Mouse (Mus musculus) MEL (cell line): ENCODE measurements around the gene 4930442H23Rik. TPM values are rescaled to one million over a fixed set of nuclear protein-coding genes. Genes with fewer than 3 reads are reported as not detected.

ENCODE experiments used
- DNase-seq: peaks from one replicate; pipeline ENCODE4 v3.0.0; 2011; ENCODE audit warnings: low read depth, low spot score
- H3K27ac ChIP-seq: 2 replicates; pipeline ENCODE4 v1.5.1; 2012; ENCODE audit warnings: low read depth, mild to moderate bottlenecking, control low read depth, low read length, moderate library complexity; ENCODE audit not compliant: control insufficient read depth
- H3K27me3 ChIP-seq, 2 experiments: fragments of 150-350 bp in 1 of 2; sonication (generic) in 1 of 2; 2 replicates each; pipeline ENCODE4 v1.6.1; 2012; ENCODE audit warnings: low read length in 2 of 2, mild to moderate bottlenecking in 2 of 2, improper control_type of control experiment in 1 of 2, moderate library complexity in 1 of 2; ENCODE audit not compliant: insufficient read depth in 2 of 2, control insufficient read depth in 1 of 2
- H3K36me3 ChIP-seq, 2 experiments: 2 replicates each; pipeline ENCODE4 v1.6.1; 2012 to 2014; ENCODE audit warnings: low read length in 2 of 2, improper control_type of control experiment in 1 of 2, inconsistent platforms in 1 of 2, mild to moderate bottlenecking in 1 of 2; ENCODE audit not compliant: insufficient read depth in 2 of 2, control insufficient read depth in 1 of 2
- H3K4me1 ChIP-seq, 2 experiments: fragments of 150-350 bp in 1 of 2; sonication (generic) in 1 of 2; 2 replicates each; pipeline ENCODE4 v1.6.1; 2012; ENCODE audit warnings: low read length in 2 of 2, improper control_type of control experiment in 1 of 2, mild to moderate bottlenecking in 1 of 2; ENCODE audit not compliant: insufficient read depth in 2 of 2, control insufficient read depth in 1 of 2
- H3K4me3 ChIP-seq, 2 experiments: fragments of 150-350 bp in 1 of 2; sonication (generic) in 1 of 2; 2 replicates each; pipeline ENCODE4 v1.5.1; 2012; ENCODE audit warnings: low read depth in 2 of 2, low read length in 2 of 2, mild to moderate bottlenecking in 2 of 2, moderate library complexity in 2 of 2, control low read depth in 1 of 2, improper control_type of control experiment in 1 of 2; ENCODE audit not compliant: control insufficient read depth in 1 of 2, insufficient read depth in 1 of 2
- H3K79me2 ChIP-seq: 2 replicates; pipeline ENCODE4 v1.6.1; 2012; ENCODE audit warnings: mild to moderate bottlenecking, low read length, moderate library complexity; ENCODE audit not compliant: control insufficient read depth, poor library complexity, insufficient read depth
- H3K9ac ChIP-seq: 2 replicates; pipeline ENCODE4 v1.6.1; 2012; ENCODE audit warnings: low read depth, mild to moderate bottlenecking, control low read depth, low read length, moderate library complexity; ENCODE audit not compliant: control insufficient read depth, poor library complexity, severe bottlenecking
- H3K9me3 ChIP-seq: fragments of 150-350 bp; sonication (generic); replicated peaks from 2 replicates; pipeline ENCODE4 v1.6.1; 2012; ENCODE audit warnings: mild to moderate bottlenecking, low read length, improper control_type of control experiment, moderate library complexity; ENCODE audit not compliant: insufficient read depth
- CTCF ChIP-seq, 3 experiments: IDR thresholded peaks in 2 of 3; conservative IDR thresholded peaks in 1 of 3; 2 replicates each; pipeline ENCODE4 v1.5.1; 2011 to 2012; ENCODE audit warnings: low read length in 3 of 3, low read depth in 2 of 3, mild to moderate bottlenecking in 2 of 3, improper control_type of control experiment in 1 of 3, inconsistent platforms in 1 of 3, mixed read lengths in 1 of 3, moderate library complexity in 1 of 3; ENCODE audit not compliant: control insufficient read depth in 1 of 3, insufficient read depth in 1 of 3, poor library complexity in 1 of 3, severe bottlenecking in 1 of 3
- E2F4 ChIP-seq: IDR thresholded peaks from 2 replicates; pipeline ENCODE4 v1.6.1; 2011; ENCODE audit warnings: low read depth, low read length, improper control_type of control experiment, borderline replicate concordance
- EP300 ChIP-seq, 2 experiments: IDR thresholded peaks; 2 replicates each; pipeline ENCODE4 v1.6.1; 2011; ENCODE audit warnings: improper control_type of control experiment in 2 of 2, low read length in 2 of 2, low read depth in 1 of 2, mild to moderate bottlenecking in 1 of 2
- GABPA ChIP-seq: IDR thresholded peaks from 2 replicates; pipeline ENCODE4 v1.6.1; 2012; ENCODE audit warnings: low read depth, mild to moderate bottlenecking, inconsistent platforms, low read length, improper control_type of control experiment, moderate library complexity
- GATA1 ChIP-seq: IDR thresholded peaks from 2 replicates; pipeline ENCODE4 v1.6.1; 2011; ENCODE audit warnings: low read depth, low read length, improper control_type of control experiment
- HCFC1 ChIP-seq: IDR thresholded peaks from 2 replicates; pipeline ENCODE4 v1.6.1; 2012; ENCODE audit warnings: low read depth, mild to moderate bottlenecking, inconsistent platforms, low read length, improper control_type of control experiment, moderate library complexity
- JUND ChIP-seq: IDR thresholded peaks from 2 replicates; pipeline ENCODE4 v1.6.1; 2011; ENCODE audit warnings: low read depth, mild to moderate bottlenecking, improper control_type of control experiment, low read length
- KAT2A ChIP-seq: conservative IDR thresholded peaks from 2 replicates; pipeline ENCODE4 v1.6.1; 2012; ENCODE audit warnings: low read depth, low read length, improper control_type of control experiment, inconsistent platforms
- MAFK ChIP-seq: IDR thresholded peaks from 2 replicates; pipeline ENCODE4 v1.6.1; 2011; ENCODE audit warnings: low read depth, mild to moderate bottlenecking, low read length, improper control_type of control experiment, borderline replicate concordance
- MAZ ChIP-seq: IDR thresholded peaks from 2 replicates; pipeline ENCODE4 v1.6.1; 2012; ENCODE audit warnings: low read depth, mild to moderate bottlenecking, inconsistent platforms, low read length, improper control_type of control experiment
- MEF2A ChIP-seq: IDR thresholded peaks from 2 replicates; pipeline ENCODE4 v1.6.1; 2014; ENCODE audit warnings: low read depth, mild to moderate bottlenecking, inconsistent platforms, low read length, improper control_type of control experiment; ENCODE audit not compliant: poor library complexity, insufficient replicate concordance, severe bottlenecking; ENCODE audit errors: extremely low read depth
- MXI1 ChIP-seq: IDR thresholded peaks from 2 replicates; pipeline ENCODE4 v1.6.1; 2011; ENCODE audit warnings: mild to moderate bottlenecking, low read depth, low read length, improper control_type of control experiment
- MYB ChIP-seq: IDR thresholded peaks from 2 replicates; pipeline ENCODE4 v1.6.1; 2011; ENCODE audit warnings: mild to moderate bottlenecking, low read depth, low read length, improper control_type of control experiment
- MYC ChIP-seq: IDR thresholded peaks from 2 replicates; pipeline ENCODE4 v1.6.1; 2011; ENCODE audit warnings: low read depth, mild to moderate bottlenecking, low read length, improper control_type of control experiment, moderate library complexity
- NELFE ChIP-seq: IDR thresholded peaks from 2 replicates; pipeline ENCODE4 v1.6.1; 2011; ENCODE audit warnings: low read depth, low read length, improper control_type of control experiment
- NRF1 ChIP-seq: IDR thresholded peaks from 2 replicates; pipeline ENCODE4 v1.6.1; 2014; ENCODE audit warnings: low read depth, mild to moderate bottlenecking, inconsistent platforms, low read length, improper control_type of control experiment, moderate library complexity; ENCODE audit not compliant: poor library complexity, insufficient read depth, severe bottlenecking
- POLR2A ChIP-seq, 2 experiments: IDR thresholded peaks; 2 replicates each; pipeline ENCODE4 v1.6.1; 2011 to 2012; ENCODE audit warnings: low read length in 2 of 2, mild to moderate bottlenecking in 2 of 2, control low read depth in 1 of 2, improper control_type of control experiment in 1 of 2, low read depth in 1 of 2, moderate library complexity in 1 of 2; ENCODE audit not compliant: control insufficient read depth in 1 of 2, insufficient read depth in 1 of 2, poor library complexity in 1 of 2
- POLR2AphosphoS2 ChIP-seq: IDR thresholded peaks from 2 replicates; pipeline ENCODE4 v1.6.1; 2011; ENCODE audit warnings: low read length, improper control_type of control experiment
- RAD21 ChIP-seq: IDR thresholded peaks from 2 replicates; pipeline ENCODE4 v1.6.1; 2011; ENCODE audit warnings: mild to moderate bottlenecking, low read depth, low read length, improper control_type of control experiment
- RCOR1 ChIP-seq: IDR thresholded peaks from 2 replicates; pipeline ENCODE4 v1.6.1; 2012; ENCODE audit warnings: low read depth, mild to moderate bottlenecking, inconsistent platforms, low read length, improper control_type of control experiment
- SMC3 ChIP-seq: IDR thresholded peaks from 2 replicates; pipeline ENCODE4 v1.6.1; 2011; ENCODE audit warnings: low read depth, low read length, improper control_type of control experiment
- TAL1 ChIP-seq: IDR thresholded peaks from 2 replicates; pipeline ENCODE4 v1.6.1; 2012; ENCODE audit warnings: mild to moderate bottlenecking, inconsistent platforms, low read length, moderate library complexity, mixed read lengths
- TBP ChIP-seq: IDR thresholded peaks from 2 replicates; pipeline ENCODE4 v1.8.0; 2011; ENCODE audit warnings: low read depth, low read length, improper control_type of control experiment
- TCF12 ChIP-seq: IDR thresholded peaks from 2 replicates; pipeline ENCODE4 v1.6.1; 2014; ENCODE audit warnings: low read depth, mild to moderate bottlenecking, inconsistent platforms, low read length, improper control_type of control experiment, moderate library complexity
- UBTF ChIP-seq: IDR thresholded peaks from 2 replicates; pipeline ENCODE4 v1.6.1; 2012; ENCODE audit warnings: low read depth, mild to moderate bottlenecking, inconsistent platforms, low read length, improper control_type of control experiment, moderate library complexity, borderline replicate concordance; ENCODE audit not compliant: insufficient read depth
- USF1 ChIP-seq: IDR thresholded peaks from 2 replicates; pipeline ENCODE4 v1.6.1; 2014; ENCODE audit warnings: low read depth, mild to moderate bottlenecking, inconsistent platforms, low read length, improper control_type of control experiment, moderate library complexity
- ZC3H11A ChIP-seq: IDR thresholded peaks from 2 replicates; pipeline ENCODE4 v1.6.1; 2012; ENCODE audit warnings: low read depth, mild to moderate bottlenecking, inconsistent platforms, low read length, improper control_type of control experiment
- ZKSCAN1 ChIP-seq: IDR thresholded peaks from 2 replicates; pipeline ENCODE4 v1.6.1; 2012; ENCODE audit warnings: low read depth, mild to moderate bottlenecking, inconsistent platforms, low read length, improper control_type of control experiment, moderate library complexity
- ZMIZ1 ChIP-seq: IDR thresholded peaks from 2 replicates; pipeline ENCODE4 v1.6.1; 2012; ENCODE audit warnings: low read depth, mild to moderate bottlenecking, inconsistent platforms, low read length, improper control_type of control experiment, moderate library complexity
- ZNF384 ChIP-seq: IDR thresholded peaks from 2 replicates; pipeline ENCODE4 v1.6.1; 2012; ENCODE audit warnings: low read depth, mild to moderate bottlenecking, inconsistent platforms, low read length, improper control_type of control experiment
- polyA plus RNA-seq, 2 experiments: library from polyadenylated mRNA; stranded (reverse) in 1 of 2; unstranded in 1 of 2; fragments of >175 nt in 1 of 2; fragments of >200 nt in 1 of 2; gene quantifications; 2 replicates each; pipeline versions ENCODE4 v1.2.1 to v1.2.4; 2012; ENCODE audit warnings: low replicate concordance in 2 of 2, low read depth in 1 of 2; ENCODE audit not compliant: insufficient read length in 2 of 2, insufficient read depth in 1 of 2, missing spikeins in 1 of 2
- total RNA-seq: library from RNA; depleted of rRNA; stranded (reverse); fragments of 300-350 nt; gene quantifications from 2 replicates; pipeline ENCODE4 v1.2.3, GENCODE M21; 2012

4930442H23Rik gene
- total and polyA plus RNA-seq, 3 experiments = 0.31 to 0.42 TPM; not detected in 1

- TF ChIP-seq ZMIZ1 = no peak
- peak; percentile 84 for TF ChIP-seq MXI1
- TF ChIP-seq MYB = no peak
- no peak for TF ChIP-seq E2F4
- TF ChIP-seq GABPA = no peak
- no peak for TF ChIP-seq KAT2A
- peak; percentile 67; the same call in 1 of the 2 replicates for TF ChIP-seq MYC
- no peak for TF ChIP-seq MEF2A
- no peak for TF ChIP-seq TCF12
- TF ChIP-seq ZKSCAN1 = no peak
- no peak for TF ChIP-seq MAFK
- TF ChIP-seq, all 39 proteins: peak for 8
Observed at GRCm38 (mm10) chr10:81138131-81138782, 45.4 kb downstream of the 4930442H23Rik start (continued).

DNA sequence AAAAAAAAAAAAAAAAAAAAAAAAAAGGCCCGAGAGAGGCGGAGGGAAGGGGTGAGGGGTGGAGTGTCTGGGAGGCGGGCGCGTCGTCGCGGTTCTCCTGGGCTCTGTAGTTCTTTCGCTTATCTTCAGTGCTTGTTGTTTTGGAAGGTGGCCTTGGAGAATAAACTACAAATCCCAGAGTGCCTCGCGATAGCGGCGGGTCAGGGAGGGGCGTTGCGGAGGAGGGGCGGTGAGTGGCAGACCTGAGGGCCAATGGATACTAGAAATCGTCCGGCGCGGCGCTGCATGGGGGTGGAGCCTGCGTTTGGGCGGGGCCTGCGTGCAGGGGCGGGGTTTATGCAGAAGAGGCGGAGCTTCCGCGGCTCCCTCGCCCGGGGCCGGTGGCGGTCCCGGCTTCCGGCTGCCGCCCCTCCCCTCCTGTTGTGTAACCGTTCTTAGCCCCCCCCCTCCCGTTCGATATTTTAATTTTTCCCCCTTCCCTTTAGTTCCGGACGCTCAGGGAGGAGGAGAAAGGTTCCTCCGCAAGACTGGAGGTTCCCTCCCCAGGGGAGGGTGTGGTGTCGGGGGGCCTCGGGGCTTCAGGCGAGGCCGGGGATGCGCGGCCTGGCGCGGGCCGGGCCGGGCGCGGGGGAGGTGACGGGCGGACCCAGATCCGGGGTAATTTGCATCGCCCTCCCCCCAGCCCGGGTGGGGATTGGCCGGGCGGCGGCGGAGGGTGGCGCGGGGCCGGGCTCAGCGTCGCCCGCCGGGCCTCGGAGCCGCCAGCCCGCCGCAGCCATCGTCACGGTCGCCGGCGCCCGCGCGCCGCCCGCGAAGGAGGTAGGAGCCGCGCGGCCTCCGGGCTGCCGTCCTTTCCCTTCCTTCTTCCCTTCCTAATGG is 46.2 kb downstream of the 4930442H23Rik start:
- H3K27me3 ChIP-seq = no peaks in the 10 kb centered on the region
- H3K9ac ChIP-seq = peak overlapping the region; percentile 96
- peaks cover 0 to 16% of the 10 kb centered on the region in 2 experiments; a peak in 3 of 4 replicates for H3K36me3 ChIP-seq
- H3K4me3 ChIP-seq = peak overlapping the region; percentile 85 to 97
- H3K4me1 ChIP-seq = peaks cover 2 to 14% of the 10 kb centered on the region in 2 experiments; a peak in 3 of 4 replicates
- peak overlapping the region; percentile 74 for H3K27ac ChIP-seq
- peaks cover 58% of the 10 kb centered on the region for H3K79me2 ChIP-seq
- H3K9me3 ChIP-seq = no peaks in the 10 kb centered on the region
- DNase-seq = peak; percentile 98
- TF ChIP-seq MXI1 = no peak
- peak; percentile 89 for TF ChIP-seq KAT2A
- peak; percentile 27; the same call in 1 of the 2 replicates for TF ChIP-seq NRF1
- peak; percentile 96 for TF ChIP-seq MAZ
- no peak for TF ChIP-seq RCOR1
- peak; percentile 36 for TF ChIP-seq TBP
- peak; percentile 20; the same call in 1 of the 2 replicates for TF ChIP-seq NELFE
- TF ChIP-seq HCFC1 = peak; percentile 97
- no peak for TF ChIP-seq ZMIZ1
- TF ChIP-seq TAL1 = no peak
- no peak for TF ChIP-seq MAFK
- peak; percentile 100 for TF ChIP-seq ZNF384
- no peak for TF ChIP-seq MEF2A
- no peak for TF ChIP-seq RAD21
- no peak for TF ChIP-seq CTCF (IDR thresholded peaks at IDR 0.05 in 2 of 3, conservative IDR thresholded peaks at IDR 0.05 in 1 of 3; ENCODE audit: control insufficient read depth in 1 of 3, insufficient read depth in 1 of 3, low read depth in 2 of 3, low read length in 3 of 3, poor library complexity in 1 of 3, severe bottlenecking in 1 of 3)
- TF ChIP-seq USF1 = no peak
- no peak for TF ChIP-seq POLR2AphosphoS2
- TF ChIP-seq ZC3H11A = no peak
- TF ChIP-seq GATA1 = peak; percentile 46; the same call in 1 of the 2 replicates
- TF ChIP-seq UBTF = peak; percentile 99
- no peak for TF ChIP-seq E2F4
- peak in 1 of 2 experiments; percentile 27; a peak in 1 of 4 replicates for TF ChIP-seq EP300 (IDR thresholded peaks at IDR 0.05; ENCODE audit: low read depth in 1 of 2, low read length in 2 of 2)
- peak; percentile 34 for TF ChIP-seq TCF12
- no peak for TF ChIP-seq JUND
- TF ChIP-seq GABPA = no peak
- peak in 1 of 2 experiments; percentile 58; a peak in 2 of 4 replicates for TF ChIP-seq POLR2A (IDR thresholded peaks at IDR 0.05; ENCODE audit: control insufficient read depth in 1 of 2, insufficient read depth in 1 of 2, low read depth in 1 of 2, low read length in 2 of 2, poor library complexity in 1 of 2)
- no peak for TF ChIP-seq SMC3
